Mouse (Mus musculus): ENCODE data around the gene Sh3d19. TPM values are rescaled to one million over a fixed set of nuclear protein-coding genes. Genes with fewer than 3 reads are reported as not detected.
"Not testable (repeated sequence)": the region's sequence is repeated elsewhere in the genome, so short reads cannot be mapped to it uniquely, and the experiment has no call there.

Gene Sh3d19
- polyA plus RNA-seq, 1 experiment: 5.7 TPM

DNA sequence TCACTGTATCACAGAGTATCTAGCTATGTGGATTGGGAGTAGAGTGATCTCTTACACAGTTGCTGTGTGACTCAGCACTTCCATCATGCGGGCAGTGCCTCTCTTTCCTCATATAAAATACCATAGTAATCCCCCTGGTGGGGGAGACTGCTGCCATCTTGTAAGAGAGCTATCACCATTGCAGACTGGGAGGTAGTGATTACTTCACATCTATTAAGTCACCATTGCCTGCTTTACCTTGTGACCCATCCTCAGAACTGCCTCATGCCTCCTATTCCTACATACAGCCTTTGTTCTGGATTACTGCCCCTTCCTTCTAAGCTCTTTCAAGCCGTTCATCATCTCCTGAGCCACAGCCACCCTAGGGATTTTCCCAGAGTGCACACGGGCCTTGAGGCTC, 117.0 kb downstream of the Sh3d19 start:
- peaks cover 5% of the 10 kb centered on the region for H3K36me3 ChIP-seq (ENCODE audit: control insufficient read depth, insufficient read depth)
- H3K27me3 ChIP-seq (ENCODE audit: control insufficient read depth, insufficient read depth, insufficient read length): no peaks in the 10 kb centered on the region
- no peaks in the 10 kb centered on the region for H3K79me2 ChIP-seq (ENCODE audit: control insufficient read depth, insufficient read depth)
- no peaks in the 10 kb centered on the region for H3K79me3 ChIP-seq (ENCODE audit: low read depth)
- H3ac ChIP-seq (ENCODE audit: control insufficient read depth, insufficient read length, low read depth): no peak overlapping the region
- TF ChIP-seq MYOG (IDR thresholded peaks at IDR 0.05; ENCODE audit: control insufficient read depth, extremely low read depth, insufficient read length) (no peak), USF1 (IDR thresholded peaks at IDR 0.05; ENCODE audit: low read depth) (no peak), FOSL1 (IDR thresholded peaks at IDR 0.05; ENCODE audit: insufficient read depth, low read length, poor library complexity, severe bottlenecking) (no peak), CEBPB (IDR thresholded peaks at IDR 0.05; ENCODE audit: low read depth) (no peak), MYOD1 (IDR thresholded peaks at IDR 0.05; ENCODE audit: control insufficient read depth, insufficient read length, low read depth) (no peak), MAX (IDR thresholded peaks at IDR 0.05) (no peak), CTCF (IDR thresholded peaks at IDR 0.05; ENCODE audit: control insufficient read depth, insufficient read depth, insufficient read length) (no peak)
- H3K4me3 ChIP-seq (ENCODE audit: insufficient read depth, poor library complexity, severe bottlenecking): no peak overlapping the region

DNA sequence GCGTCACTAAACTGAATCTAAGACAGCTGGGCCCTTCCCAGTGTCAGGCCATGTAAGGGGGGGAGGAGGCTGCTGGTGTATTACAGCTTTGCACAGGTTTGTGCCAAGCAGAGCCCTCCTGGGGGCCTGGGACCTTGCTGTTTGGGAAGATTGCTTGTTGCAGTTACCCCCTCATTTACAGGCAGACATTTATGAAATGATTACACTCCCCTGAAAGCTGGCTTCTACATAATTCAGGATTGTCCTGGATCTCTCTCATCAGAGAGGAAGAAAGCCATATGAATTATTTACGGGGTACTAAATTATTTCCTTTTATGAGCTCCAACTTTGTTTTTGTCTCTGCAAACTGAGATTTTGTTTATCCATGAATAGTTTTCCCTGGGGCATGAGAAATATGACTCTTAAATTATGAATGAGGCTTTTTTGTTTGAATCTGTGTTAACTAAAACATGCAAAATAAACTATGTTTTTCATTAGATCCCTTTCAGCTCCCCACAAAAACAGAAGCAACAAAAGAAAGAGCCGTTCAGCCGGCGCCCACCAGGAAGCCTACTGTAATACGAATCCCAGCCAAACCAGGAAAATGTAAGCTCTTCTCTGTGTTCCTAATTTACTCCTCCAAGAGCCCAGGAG, 122.4 kb downstream of the Sh3d19 start:
- Histone ChIP-seq H3K36me3 (ENCODE audit: control insufficient read depth, insufficient read depth) (no peaks in the 10 kb centered on the region), H3K79me3 (ENCODE audit: low read depth) (no peaks in the 10 kb centered on the region), H3K27me3 (ENCODE audit: control insufficient read depth, insufficient read depth, insufficient read length) (no peaks in the 10 kb centered on the region), H3K79me2 (ENCODE audit: control insufficient read depth, insufficient read depth) (no peaks in the 10 kb centered on the region), H3K4me3 (ENCODE audit: insufficient read depth, poor library complexity, severe bottlenecking) (no peak overlapping the region), H3ac (ENCODE audit: control insufficient read depth, insufficient read length, low read depth) (no peak overlapping the region)
- no peak for TF ChIP-seq MAX (IDR thresholded peaks at IDR 0.05)
- no peak for TF ChIP-seq MYOD1 (IDR thresholded peaks at IDR 0.05; ENCODE audit: control insufficient read depth, insufficient read length, low read depth)
- no peak for TF ChIP-seq MYOG (IDR thresholded peaks at IDR 0.05; ENCODE audit: control insufficient read depth, extremely low read depth, insufficient read length)
- TF ChIP-seq CTCF (IDR thresholded peaks at IDR 0.05; ENCODE audit: control insufficient read depth, insufficient read depth, insufficient read length): no peak
- no peak for TF ChIP-seq USF1 (IDR thresholded peaks at IDR 0.05; ENCODE audit: low read depth)
- no peak for TF ChIP-seq CEBPB (IDR thresholded peaks at IDR 0.05; ENCODE audit: low read depth)
- TF ChIP-seq FOSL1 (IDR thresholded peaks at IDR 0.05; ENCODE audit: insufficient read depth, low read length, poor library complexity, severe bottlenecking): no peak

DNA sequence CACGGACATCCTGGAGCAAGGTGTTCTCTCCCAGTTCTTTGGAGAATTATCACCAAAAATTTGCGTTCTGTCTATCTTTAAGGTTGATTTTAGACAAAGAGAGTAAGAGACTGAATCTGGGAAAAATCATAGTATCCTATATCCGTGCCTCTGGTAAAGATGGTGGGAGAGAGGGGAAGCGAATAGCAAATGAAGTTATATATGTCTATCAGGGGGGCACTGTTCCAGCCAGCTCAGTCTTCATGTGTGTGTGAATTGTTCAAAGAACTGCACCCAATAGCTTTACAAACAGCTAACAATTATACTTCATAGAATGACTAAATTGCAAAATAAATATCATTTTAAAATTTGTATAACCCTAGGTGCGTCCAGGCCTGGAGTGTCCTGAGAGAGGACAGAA, 123.0 kb downstream of the Sh3d19 start:
- TF ChIP-seq CTCF (IDR thresholded peaks at IDR 0.05; ENCODE audit: control insufficient read depth, insufficient read depth, insufficient read length): no peak
- no peak for TF ChIP-seq MAX (IDR thresholded peaks at IDR 0.05)
- no peak for TF ChIP-seq MYOG (IDR thresholded peaks at IDR 0.05; ENCODE audit: control insufficient read depth, extremely low read depth, insufficient read length)
- no peak for TF ChIP-seq USF1 (IDR thresholded peaks at IDR 0.05; ENCODE audit: low read depth)
- TF ChIP-seq MYOD1 (IDR thresholded peaks at IDR 0.05; ENCODE audit: control insufficient read depth, insufficient read length, low read depth): no peak
- no peak for TF ChIP-seq FOSL1 (IDR thresholded peaks at IDR 0.05; ENCODE audit: insufficient read depth, low read length, poor library complexity, severe bottlenecking)
- no peak for TF ChIP-seq CEBPB (IDR thresholded peaks at IDR 0.05; ENCODE audit: low read depth)
- no peaks in the 10 kb centered on the region for H3K79me3 ChIP-seq (ENCODE audit: low read depth)
- H3K27me3 ChIP-seq (ENCODE audit: control insufficient read depth, insufficient read depth, insufficient read length): no peaks in the 10 kb centered on the region

DNA sequence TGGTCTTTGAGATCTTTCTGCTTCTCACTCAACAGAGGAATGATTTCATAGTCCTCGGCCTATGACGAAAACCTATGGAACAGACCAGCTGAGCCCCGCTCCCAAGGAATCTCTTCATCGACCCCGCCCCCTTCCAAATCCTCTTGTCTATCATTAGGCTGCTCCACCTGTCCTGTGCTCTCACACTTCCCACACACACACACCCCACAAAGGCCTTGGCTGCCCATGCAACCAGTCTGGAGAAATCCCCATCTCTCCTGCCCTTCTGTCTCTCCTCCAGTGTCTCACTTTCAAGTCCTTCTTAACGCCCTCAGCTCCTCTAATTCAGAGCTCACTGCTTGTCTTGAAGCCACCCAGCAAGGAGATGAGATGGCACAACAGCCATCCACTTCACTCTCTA, 131.0 kb downstream of the Sh3d19 start:
- no peaks in the 10 kb centered on the region for H3K36me3 ChIP-seq (ENCODE audit: control insufficient read depth, insufficient read depth)
- no peaks in the 10 kb centered on the region for H3K79me3 ChIP-seq (ENCODE audit: low read depth)
- H3K4me3 ChIP-seq (ENCODE audit: insufficient read depth, poor library complexity, severe bottlenecking): no peak overlapping the region
- no peak overlapping the region for H3ac ChIP-seq (ENCODE audit: control insufficient read depth, insufficient read length, low read depth)
- no peaks in the 10 kb centered on the region for H3K79me2 ChIP-seq (ENCODE audit: control insufficient read depth, insufficient read depth)
- no peaks in the 10 kb centered on the region for H3K27me3 ChIP-seq (ENCODE audit: control insufficient read depth, insufficient read depth, insufficient read length)
- TF ChIP-seq USF1 (IDR thresholded peaks at IDR 0.05; ENCODE audit: low read depth): no peak
- no peak for TF ChIP-seq MYOD1 (IDR thresholded peaks at IDR 0.05; ENCODE audit: control insufficient read depth, insufficient read length, low read depth)
- TF ChIP-seq CTCF (IDR thresholded peaks at IDR 0.05; ENCODE audit: control insufficient read depth, insufficient read depth, insufficient read length): no peak
- TF ChIP-seq MYOG (IDR thresholded peaks at IDR 0.05; ENCODE audit: control insufficient read depth, extremely low read depth, insufficient read length): no peak
- TF ChIP-seq CEBPB (IDR thresholded peaks at IDR 0.05; ENCODE audit: low read depth): no peak
- TF ChIP-seq FOSL1 (IDR thresholded peaks at IDR 0.05; ENCODE audit: insufficient read depth, low read length, poor library complexity, severe bottlenecking): no peak
- TF ChIP-seq MAX (IDR thresholded peaks at IDR 0.05): no peak

More for the DNA sequence above, 123.0 kb downstream of the Sh3d19 start:
- Histone ChIP-seq H3K36me3 (ENCODE audit: control insufficient read depth, insufficient read depth) (no peaks in the 10 kb centered on the region), H3K4me3 (ENCODE audit: insufficient read depth, poor library complexity, severe bottlenecking) (no peak overlapping the region), H3K79me2 (ENCODE audit: control insufficient read depth, insufficient read depth) (no peaks in the 10 kb centered on the region), H3ac (ENCODE audit: control insufficient read depth, insufficient read length, low read depth) (no peak overlapping the region)

DNA sequence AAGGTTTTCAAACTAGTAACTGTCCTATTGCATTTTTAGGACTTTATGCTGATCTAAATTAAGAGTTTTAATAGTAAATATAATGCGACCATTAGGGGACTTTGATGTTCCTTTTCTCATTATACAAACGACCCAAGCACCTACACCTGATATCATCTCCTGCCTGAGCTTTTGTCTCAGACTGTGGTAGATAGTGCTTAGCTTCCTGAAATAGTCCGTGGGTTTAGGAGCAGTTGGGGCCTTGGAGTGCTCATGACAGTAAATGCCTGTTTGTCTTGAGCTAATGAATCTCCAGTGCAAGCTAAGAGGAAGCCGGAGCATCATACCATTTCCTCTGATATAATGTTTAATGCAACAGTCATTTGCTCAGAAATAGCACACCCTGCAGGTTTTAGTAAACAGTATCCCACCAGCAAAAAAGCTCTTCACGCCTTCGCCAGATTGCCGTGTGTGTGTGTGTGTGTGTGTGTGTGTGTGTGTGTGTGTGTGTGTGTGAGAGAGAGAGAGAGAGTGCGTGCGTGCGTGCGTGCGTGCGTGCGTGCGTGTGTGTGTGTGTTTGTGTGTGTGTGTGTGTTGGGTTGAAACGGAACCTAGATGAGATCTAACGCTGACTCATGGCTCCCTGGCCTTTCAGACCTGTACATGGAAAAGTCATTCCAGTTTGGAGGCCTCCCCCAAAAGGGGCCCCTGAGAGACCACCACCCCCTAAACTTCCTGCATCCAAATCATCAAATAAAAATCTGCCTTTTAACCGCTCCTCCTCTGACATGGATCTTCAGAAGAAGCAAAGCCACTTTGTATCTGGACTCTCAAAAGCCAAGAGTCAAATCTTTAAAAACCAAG, 132.8 kb downstream of the Sh3d19 start:
- Histone ChIP-seq H3K27me3 (ENCODE audit: control insufficient read depth, insufficient read depth, insufficient read length) (no peaks in the 10 kb centered on the region), H3K36me3 (ENCODE audit: control insufficient read depth, insufficient read depth) (no peaks in the 10 kb centered on the region), H3K79me2 (ENCODE audit: control insufficient read depth, insufficient read depth) (no peaks in the 10 kb centered on the region), H3ac (ENCODE audit: control insufficient read depth, insufficient read length, low read depth) (no peak overlapping the region), H3K4me3 (ENCODE audit: insufficient read depth, poor library complexity, severe bottlenecking) (no peak overlapping the region), H3K79me3 (ENCODE audit: low read depth) (no peaks in the 10 kb centered on the region)
- no peak for TF ChIP-seq USF1 (IDR thresholded peaks at IDR 0.05; ENCODE audit: low read depth)
- TF ChIP-seq MYOG (IDR thresholded peaks at IDR 0.05; ENCODE audit: control insufficient read depth, extremely low read depth, insufficient read length): no peak
- TF ChIP-seq CEBPB (IDR thresholded peaks at IDR 0.05; ENCODE audit: low read depth): no peak
- TF ChIP-seq FOSL1 (IDR thresholded peaks at IDR 0.05; ENCODE audit: insufficient read depth, low read length, poor library complexity, severe bottlenecking): no peak
- TF ChIP-seq MYOD1 (IDR thresholded peaks at IDR 0.05; ENCODE audit: control insufficient read depth, insufficient read length, low read depth): no peak
- TF ChIP-seq CTCF (IDR thresholded peaks at IDR 0.05; ENCODE audit: control insufficient read depth, insufficient read depth, insufficient read length): no peak
- TF ChIP-seq MAX (IDR thresholded peaks at IDR 0.05): no peak

DNA sequence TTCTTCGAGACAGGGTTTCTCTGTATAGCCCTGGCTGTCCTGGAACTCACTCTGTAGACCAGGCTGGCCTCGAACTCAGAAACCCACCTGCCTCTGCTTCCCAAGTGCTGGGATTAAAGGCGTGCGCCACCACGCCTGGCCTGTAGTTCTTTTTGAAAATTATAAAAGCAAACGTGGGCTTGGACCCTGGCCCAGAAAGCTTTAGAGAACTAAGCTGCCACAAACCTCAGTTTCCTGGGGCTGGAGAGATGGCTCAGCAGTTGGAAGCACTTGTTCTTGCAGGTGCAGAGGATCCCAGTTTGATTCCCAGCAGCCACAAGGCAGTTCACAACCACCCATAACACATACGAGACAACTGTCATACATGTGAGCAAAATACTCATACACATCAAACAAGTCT, 133.5 kb downstream of the Sh3d19 start:
- H3ac ChIP-seq (ENCODE audit: control insufficient read depth, insufficient read length, low read depth); H3K4me3 ChIP-seq (ENCODE audit: insufficient read depth, poor library complexity, severe bottlenecking); H3K79me3 ChIP-seq (ENCODE audit: low read depth); H3K36me3 ChIP-seq (ENCODE audit: control insufficient read depth, insufficient read depth); H3K27me3 ChIP-seq (ENCODE audit: control insufficient read depth, insufficient read depth, insufficient read length); H3K79me2 ChIP-seq (ENCODE audit: control insufficient read depth, insufficient read depth): not testable (repeated sequence)

All from C2C12 (cell line).